Mouse (Mus musculus): ENCODE data around the gene Gata5. TPM values are rescaled to one million over a fixed set of nuclear protein-coding genes. Genes with fewer than 3 reads are reported as not detected.
A peak's percentile ranks its signal among the peaks of the same experiment; 100 is the strongest.

Gata5 gene
- total RNA-seq, 2 experiments from 2014 or later: not detected

DNA sequence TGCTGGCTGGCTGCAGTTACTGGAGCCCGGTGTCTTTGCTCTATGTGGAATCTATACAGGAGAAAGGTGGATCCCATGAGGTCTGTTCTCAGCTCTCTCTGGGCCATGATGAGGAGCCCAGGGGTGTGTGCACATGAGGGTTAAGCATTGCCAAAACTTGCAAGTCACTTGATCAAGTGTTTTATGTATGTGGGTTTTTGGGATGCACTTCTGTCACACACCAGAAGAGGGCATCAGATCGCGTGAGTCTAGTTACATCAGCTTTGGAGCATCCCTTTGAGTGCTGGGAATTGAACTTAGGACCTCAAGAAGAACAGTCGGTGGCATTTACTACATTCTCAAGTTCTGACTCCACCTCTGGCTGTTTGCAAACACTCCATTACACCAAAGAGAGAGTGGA is 29.9 kb downstream of the Gata5 start:
- intact Hi-C loops (cut with DNase I): no loop called here
- no peak for DNase-seq
- H3K27ac ChIP-seq: no peak overlapping the region
- no peak overlapping the region for H3K4me3 ChIP-seq
- peak; percentile 16; the same call in 1 of the 2 replicates for TF ChIP-seq CTCF (IDR thresholded peaks at IDR 0.05)

DNA sequence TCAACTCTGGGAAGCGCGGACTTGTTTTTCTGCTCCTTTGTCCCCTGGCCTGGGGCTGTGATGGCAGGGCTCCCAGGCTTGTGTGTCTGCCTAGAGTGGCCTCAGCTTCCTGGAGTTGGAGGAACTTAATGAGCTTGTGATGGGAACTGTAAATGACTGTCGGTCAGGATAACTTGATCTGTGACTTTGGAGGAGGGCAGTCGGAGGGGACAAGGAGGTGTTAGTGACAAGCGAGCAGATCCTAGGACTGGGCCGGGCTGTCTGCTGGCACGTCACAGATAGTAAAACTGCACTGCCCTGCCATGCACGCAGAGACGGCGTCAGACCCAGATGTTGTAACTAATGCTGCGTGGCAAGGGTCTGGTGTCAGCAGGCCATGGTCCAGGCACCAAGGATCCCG is 31.0 kb downstream of the Gata5 start:
- no peak for TF ChIP-seq CTCF (IDR thresholded peaks at IDR 0.05)
- peak; percentile 38 for DNase-seq
- intact Hi-C loops (cut with DNase I): no loop called here
- no peak overlapping the region for H3K27ac ChIP-seq
- no peak overlapping the region for H3K4me3 ChIP-seq

- intact Hi-C loops (cut with DNase I): no loop called here
- H3K4me3 ChIP-seq: no peak overlapping the region
- TF ChIP-seq CTCF (IDR thresholded peaks at IDR 0.05): no peak
- H3K27ac ChIP-seq: no peak overlapping the region
- DNase-seq: no peak
Measured at GRCm38 (mm10) chr2:180302201-180302600, 32.3 kb downstream of the Gata5 start.

DNA sequence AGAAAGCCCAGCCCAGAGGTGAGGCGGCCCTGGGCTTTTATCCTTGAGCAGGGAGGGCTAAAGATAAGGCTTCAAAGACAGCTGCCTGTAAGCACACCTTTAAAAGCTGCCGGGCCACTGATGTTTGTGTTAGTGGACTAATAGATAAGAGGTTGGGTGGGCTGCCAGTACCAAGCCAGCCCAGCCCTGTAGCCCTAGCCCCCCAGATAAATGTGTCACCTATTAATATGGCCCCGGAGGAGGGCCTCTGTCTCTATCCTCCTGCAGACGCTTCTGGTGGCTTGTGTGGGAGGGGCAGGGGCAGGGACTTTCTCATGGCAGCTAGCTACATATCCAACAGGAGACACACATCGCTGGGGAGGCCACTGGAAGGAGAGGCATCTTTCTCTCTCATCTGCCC is 33.7 kb downstream of the Gata5 start:
- intact Hi-C loops (cut with DNase I): no loop called here
- DNase-seq: no peak
- no peak for TF ChIP-seq CTCF (IDR thresholded peaks at IDR 0.05)
- Histone ChIP-seq H3K4me3 (no peak overlapping the region), H3K27ac (no peak overlapping the region)

DNA sequence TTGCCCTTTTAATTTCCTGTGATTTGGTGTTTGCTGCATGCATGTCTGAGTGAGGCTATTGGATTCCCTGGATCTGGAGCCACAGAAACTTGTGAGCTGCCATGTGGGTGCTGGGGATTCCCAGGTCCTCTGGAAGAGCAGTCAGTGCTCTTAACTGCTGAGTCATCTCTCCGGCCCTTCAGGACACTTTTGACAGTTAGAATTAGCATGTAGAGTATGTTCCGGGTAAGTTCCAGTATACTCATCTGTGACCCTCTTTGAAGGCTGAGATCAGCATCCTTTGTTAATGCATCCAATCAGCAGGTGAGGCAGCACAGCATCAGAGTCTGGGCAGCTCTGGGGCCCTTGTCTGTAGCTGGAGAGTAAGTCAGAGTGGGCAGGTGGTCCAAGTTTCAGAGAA is 34.2 kb downstream of the Gata5 start:
- no peak for DNase-seq
- no peak overlapping the region for H3K4me3 ChIP-seq
- no peak for TF ChIP-seq CTCF (IDR thresholded peaks at IDR 0.05)
- H3K27ac ChIP-seq: no peak overlapping the region
- intact Hi-C loops (cut with DNase I): no loop called here

DNA sequence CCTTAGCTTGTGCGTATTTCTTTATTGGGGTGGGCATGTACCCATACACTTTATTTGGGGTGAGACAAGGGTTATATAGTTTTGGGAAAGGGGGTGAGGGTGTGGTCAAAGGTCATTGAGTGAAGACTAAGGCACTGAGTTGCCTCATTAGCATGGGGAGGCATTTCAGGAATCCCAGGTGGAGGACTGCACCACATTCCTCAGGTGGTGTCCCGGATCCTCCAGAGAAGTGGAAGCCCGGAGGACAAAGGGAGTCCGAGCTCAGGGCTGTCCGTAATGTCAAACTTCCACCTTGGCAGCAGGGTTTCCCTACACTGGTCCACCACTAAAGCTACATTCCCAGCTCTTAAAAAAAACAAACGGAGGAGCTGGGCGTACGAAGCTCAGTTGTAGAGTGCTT is 41.6 kb downstream of the Gata5 start:
- no peak overlapping the region for H3K4me3 ChIP-seq
- no peak overlapping the region for H3K27ac ChIP-seq
- intact Hi-C loops (cut with DNase I): no loop called here
- DNase-seq: no peak
- no peak for TF ChIP-seq CTCF (IDR thresholded peaks at IDR 0.05)

- intact Hi-C loops (cut with DNase I): no loop called here
- no peak overlapping the region for H3K4me3 ChIP-seq
- H3K27ac ChIP-seq: peak overlapping the region; percentile 83
- TF ChIP-seq CTCF (IDR thresholded peaks at IDR 0.05): no peak
- peak; percentile 76 for DNase-seq
Measured at GRCm38 (mm10) chr2:180292026-180292425, 42.5 kb downstream of the Gata5 start.

- TF ChIP-seq CTCF (IDR thresholded peaks at IDR 0.05): no peak
- Histone ChIP-seq H3K27ac (peak overlapping the region; percentile 83), H3K4me3 (no peak overlapping the region)
- intact Hi-C loops (cut with DNase I): no loop called here
- no peak for DNase-seq
Measured at GRCm38 (mm10) chr2:180291566-180291965, 42.9 kb downstream of the Gata5 start.

DNA sequence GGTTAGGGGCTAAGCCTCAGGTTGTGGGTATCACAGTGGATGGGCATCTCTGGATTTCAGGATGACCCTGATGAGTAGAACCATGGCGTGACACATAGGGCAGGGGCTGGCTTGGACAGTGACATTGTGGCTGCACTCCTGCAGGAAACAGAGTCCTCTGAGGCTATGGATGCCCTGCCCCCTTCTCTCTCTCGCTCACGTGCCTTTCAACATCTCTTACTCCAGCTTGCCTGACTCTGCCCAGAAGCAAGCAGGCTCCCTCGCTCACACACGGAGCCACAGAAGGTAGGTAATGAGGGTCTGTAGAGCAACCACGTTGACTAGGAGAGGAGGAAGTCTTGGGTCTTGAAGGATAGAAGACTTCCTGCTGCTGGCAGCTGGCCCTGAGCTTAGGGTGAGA is 44.0 kb downstream of the Gata5 start:
- intact Hi-C loops (cut with DNase I): no loop called here
- DNase-seq: no peak
- no peak overlapping the region for H3K27ac ChIP-seq
- no peak for TF ChIP-seq CTCF (IDR thresholded peaks at IDR 0.05)
- no peak overlapping the region for H3K4me3 ChIP-seq

- H3K4me3 ChIP-seq: no peak within 1 kb of the TSS
- no peak for DNase-seq
- intact Hi-C loops (cut with DNase I): no loop called here
- TF ChIP-seq CTCF (IDR thresholded peaks at IDR 0.05): no peak
- no peak within 1 kb of the TSS for H3K27ac ChIP-seq
Measured at GRCm38 (mm10) chr2:180289440-180290108, 44.9 kb downstream of the Gata5 start, which contains the start of gene Rbbp8nl. Rbbp8nl (minus strand) TSS chr2:180289879.

GRCm38 (mm10) chr2:180288966-180289365 is 45.5 kb downstream of the Gata5 start:
- H3K27ac ChIP-seq: no peak overlapping the region
- intact Hi-C loops (cut with DNase I): no loop called here
- H3K4me3 ChIP-seq: no peak overlapping the region
- no peak for DNase-seq
- TF ChIP-seq CTCF (IDR thresholded peaks at IDR 0.05): no peak

- H3K4me3 ChIP-seq: no peak overlapping the region
- no peak for TF ChIP-seq CTCF (IDR thresholded peaks at IDR 0.05)
- DNase-seq: no peak
- no peak overlapping the region for H3K27ac ChIP-seq
- intact Hi-C loops (cut with DNase I): loop anchor here (10.0 kb wide), 2 partner anchors 155 to 305 kb away; partner anchors contain the start of genes Mrgbp and Ogfr
Measured at GRCm38 (mm10) chr2:180279321-180279720, 55.2 kb downstream of the Gata5 start.

- Histone ChIP-seq H3K4me3 (no peak overlapping the region), H3K27ac (no peak overlapping the region)
- no peak for TF ChIP-seq CTCF (IDR thresholded peaks at IDR 0.05)
- DNase-seq: no peak
- intact Hi-C loops (cut with DNase I): loop anchor here (10.0 kb wide), 2 partner anchors 157 to 307 kb away; partner anchors contain the start of genes Mrgbp and Ogfr
Measured at GRCm38 (mm10) chr2:180277773-180278320, 56.7 kb downstream of the Gata5 start.

Data from gastrocnemius, adult 2 months (tissue).